Mouse (Mus musculus) thymus, adult 2 months (tissue): ENCODE measurements around the gene Utrn.

Source experiments
- CTCF ChIP-seq: fragments of 200-500 bp; IDR thresholded peaks from 2 replicates; pipeline ENCODE4 v1.5.1; 2012; ENCODE audit warnings: mild to moderate bottlenecking, control low read depth, low read length, moderate library complexity, borderline replicate concordance; ENCODE audit not compliant: control insufficient read depth, poor library complexity, insufficient read depth; ENCODE audit errors: extremely low read depth
- POLR2A ChIP-seq: fragments of 200-500 bp; IDR thresholded peaks from 2 replicates; pipeline ENCODE4 v1.6.1; 2012; ENCODE audit warnings: mild to moderate bottlenecking, low read length, control low read depth, moderate library complexity; ENCODE audit not compliant: control insufficient read depth, poor library complexity, insufficient read depth; ENCODE audit errors: extremely low read depth

- TF ChIP-seq CTCF (no peak), POLR2A (no peak)
Observed at GRCm38 (mm10) chr10:12406338-12407110, 462.6 kb downstream of the Utrn start.
